Mouse (Mus musculus) liver, embryonic 12.5 days (tissue): ENCODE measurements around the gene Rhbdf2. TPM values are rescaled to one million over a fixed set of nuclear protein-coding genes. Genes with fewer than 3 reads are reported as not detected.
"Not testable (repeated sequence)": the region's sequence is repeated elsewhere in the genome, so short reads cannot be mapped to it uniquely, and the experiment has no call there.

ENCODE experiments used
- ATAC-seq: fragments of 200-750 bp; cut with Nextera tagmentation; 2 replicates; pipeline ENCODE4 v1.8.0; 2017; ENCODE audit warnings: moderate number of reproducible peaks, mild to moderate bottlenecking, moderate library complexity
- H3K27ac ChIP-seq: fragments of 300-500 bp; sonication (generic); 2 replicates; pipeline ENCODE4 v1.5.1; 2016; ENCODE audit warnings: mild to moderate bottlenecking
- H3K27me3 ChIP-seq: fragments of 300-500 bp; sonication (generic); replicated peaks from 2 replicates; pipeline ENCODE4 v1.6.1; 2016; ENCODE audit warnings: mild to moderate bottlenecking, moderate library complexity
- H3K36me3 ChIP-seq: fragments of 300-500 bp; sonication (generic); 2 replicates; pipeline ENCODE4 v1.6.1; 2016; ENCODE audit warnings: mild to moderate bottlenecking, moderate library complexity
- H3K4me1 ChIP-seq: fragments of 300-500 bp; sonication (generic); 2 replicates; pipeline ENCODE4 v1.6.1; 2016
- H3K4me2 ChIP-seq: fragments of 300-500 bp; sonication (generic); 2 replicates; pipeline ENCODE4 v1.6.1; 2016; ENCODE audit warnings: mild to moderate bottlenecking, moderate library complexity
- H3K4me3 ChIP-seq: fragments of 300-500 bp; sonication (generic); 2 replicates; pipeline ENCODE4 v1.5.1; 2016; ENCODE audit warnings: mild to moderate bottlenecking, moderate library complexity
- H3K9ac ChIP-seq: fragments of 300-500 bp; sonication (generic); 2 replicates; pipeline ENCODE4 v1.6.1; 2016; ENCODE audit warnings: mild to moderate bottlenecking, moderate library complexity
- H3K9me3 ChIP-seq: fragments of 300-500 bp; sonication (generic); replicated peaks from 2 replicates; pipeline ENCODE4 v1.6.1; 2016; ENCODE audit warnings: mild to moderate bottlenecking, moderate library complexity
- WGBS: fragments of 180-500 bp; shearing (Covaris S2); methylation state at CpG from one replicate; pipeline ENCODE4 v1.1.7; 2016; ENCODE audit not compliant: insufficient replicate concordance; 5-methylcytosine and 5-hydroxymethylcytosine counted together
- polyA plus RNA-seq: library from polyadenylated mRNA; unstranded; fragments of >200 nt; fragmentation: Nextera tagmentation; extraction: Ambion mirVana; gene quantifications from 2 replicates; pipeline ENCODE4 v1.2.1, GENCODE M21; 2016

Gene Rhbdf2
- polyA plus RNA-seq, 1 experiment from 2014 or later, result 8.0 TPM

DNA sequence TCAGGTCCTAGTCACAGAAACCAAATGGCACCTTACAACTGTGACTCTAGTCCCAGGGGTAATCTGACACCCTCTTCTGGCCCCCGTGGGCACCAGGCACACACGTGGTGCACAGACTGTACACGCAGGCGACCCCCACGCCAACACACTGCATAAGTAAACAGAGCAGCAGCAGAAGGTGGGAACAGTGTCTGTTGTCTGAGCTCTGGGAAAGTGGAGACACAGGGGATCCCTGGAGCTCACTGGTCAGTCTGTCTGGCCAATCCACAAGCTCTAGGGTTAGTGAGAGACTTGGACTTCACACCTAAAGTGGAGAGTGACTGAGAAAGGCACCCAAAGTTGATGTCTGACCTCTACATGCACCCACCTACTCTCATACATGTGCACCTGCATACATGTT, 42.5 kb upstream of the Rhbdf2 start:
- H3K27me3 ChIP-seq, result peaks cover 4% of the 10 kb centered on the region

GRCm38 (mm10) chr11:116668839-116669238, 42.0 kb upstream of the Rhbdf2 start:
- Histone ChIP-seq H3K27me3 (peaks cover 9% of the 10 kb centered on the region), H3K27ac (no peak overlapping the region), H3K4me3 (no peak overlapping the region), H3K9me3 (no peaks in the 10 kb centered on the region), H3K4me2 (no peak overlapping the region), H3K4me1 (peaks cover 57% of the 10 kb centered on the region), H3K9ac (no peak overlapping the region), H3K36me3 (peaks cover 13% of the 10 kb centered on the region)
- no peak for ATAC-seq
- WGBS, result 44% methylated on average over 7 of the region's 7 CpGs

More for the DNA sequence above, 42.5 kb upstream of the Rhbdf2 start:
- peaks cover 57% of the 10 kb centered on the region for H3K4me1 ChIP-seq
- no peak overlapping the region for H3K9ac ChIP-seq
- no peak overlapping the region for H3K4me3 ChIP-seq
- 42% methylated on average over 5 of the region's 5 CpGs for WGBS
- no peak overlapping the region for H3K27ac ChIP-seq
- no peaks in the 10 kb centered on the region for H3K9me3 ChIP-seq
- no peak for ATAC-seq
- H3K36me3 ChIP-seq, result peaks cover 17% of the 10 kb centered on the region
- peak overlapping the region; percentile 9 for H3K4me2 ChIP-seq

GRCm38 (mm10) chr11:116668381-116668825, 41.6 kb upstream of the Rhbdf2 start:
- WGBS, result 50% methylated on average over 10 of the region's 10 CpGs
- Histone ChIP-seq H3K9ac (no peak overlapping the region), H3K27ac (no peak overlapping the region), H3K36me3 (peaks cover 8% of the 10 kb centered on the region), H3K4me2 (no peak overlapping the region), H3K4me3 (no peak overlapping the region), H3K27me3 (peaks cover 13% of the 10 kb centered on the region), H3K9me3 (no peaks in the 10 kb centered on the region), H3K4me1 (peaks cover 55% of the 10 kb centered on the region)
- ATAC-seq, result no peak

DNA sequence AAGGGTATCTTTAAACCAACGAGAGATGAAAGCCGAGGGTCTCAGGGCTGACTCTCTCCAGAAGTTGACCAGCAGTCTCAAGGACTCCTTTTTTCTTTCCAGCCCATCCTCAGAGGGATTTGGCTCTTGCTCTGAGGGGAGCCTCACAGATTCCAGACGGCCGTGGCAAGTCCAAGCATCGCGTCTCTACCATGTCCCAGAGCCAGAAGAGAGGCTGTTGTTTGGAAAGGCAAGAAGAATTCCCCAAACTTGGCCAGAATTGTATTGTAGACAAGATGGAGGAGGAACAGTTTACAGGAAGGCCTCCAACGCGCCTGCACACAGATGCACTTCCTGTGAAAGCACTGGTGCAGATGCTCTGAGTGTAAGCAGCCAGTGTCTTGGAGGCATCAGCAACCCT, 41.1 kb upstream of the Rhbdf2 start:
- Histone ChIP-seq H3K9me3 (no peaks in the 10 kb centered on the region), H3K4me1 (peaks cover 50% of the 10 kb centered on the region), H3K27me3 (peaks cover 18% of the 10 kb centered on the region), H3K27ac (no peak overlapping the region), H3K9ac (no peak overlapping the region), H3K36me3 (peaks cover 4% of the 10 kb centered on the region), H3K4me2 (no peak overlapping the region), H3K4me3 (no peak overlapping the region)
- 70% methylated on average over 8 of the region's 8 CpGs for WGBS
- no peak for ATAC-seq

GRCm38 (mm10) chr11:116667012-116667411, 40.2 kb upstream of the Rhbdf2 start:
- 49% methylated on average over 3 of the region's 5 CpGs for WGBS

GRCm38 (mm10) chr11:116666566-116666965, 39.7 kb upstream of the Rhbdf2 start:
- no peak for ATAC-seq
- Histone ChIP-seq H3K36me3 (no peaks in the 10 kb centered on the region), H3K27me3 (peaks cover 31% of the 10 kb centered on the region), H3K4me3 (no peak overlapping the region), H3K4me2 (no peak overlapping the region), H3K9me3 (no peaks in the 10 kb centered on the region), H3K27ac (no peak overlapping the region), H3K9ac (no peak overlapping the region), H3K4me1 (peaks cover 47% of the 10 kb centered on the region)
- WGBS, result 70% methylated on average over 9 of the region's 9 CpGs

More at GRCm38 (mm10) chr11:116667012-116667411, 40.2 kb upstream of the Rhbdf2 start:
- H3K9ac ChIP-seq, ATAC-seq, H3K9me3 ChIP-seq, H3K36me3 ChIP-seq, H3K4me2 ChIP-seq, H3K27ac ChIP-seq, H3K4me3 ChIP-seq: not testable (repeated sequence)
- Histone ChIP-seq H3K4me1 (peaks cover 44% of the 10 kb centered on the region), H3K27me3 (peaks cover 27% of the 10 kb centered on the region)

DNA sequence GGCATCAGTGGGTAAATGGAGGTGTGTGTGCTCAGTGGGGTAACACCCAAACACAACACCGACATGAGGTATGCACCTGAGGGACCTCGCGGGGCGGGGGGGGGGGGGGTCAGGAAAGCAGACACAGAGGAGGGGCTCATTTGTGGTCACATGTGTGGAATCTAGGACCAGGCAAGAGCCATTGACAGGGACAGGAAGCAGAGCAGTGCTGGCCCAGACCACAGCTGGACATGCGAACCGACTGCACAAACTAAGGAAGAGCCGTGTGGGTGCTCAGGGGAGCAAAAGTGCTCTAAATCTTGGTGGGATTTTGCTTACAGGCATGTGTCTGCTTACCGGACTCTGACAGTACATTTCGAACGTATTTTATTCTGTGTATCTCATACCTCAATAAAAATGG, 38.5 kb upstream of the Rhbdf2 start:
- no peak for ATAC-seq
- H3K4me2 ChIP-seq, result no peak overlapping the region
- H3K9ac ChIP-seq, result no peak overlapping the region
- H3K4me1 ChIP-seq, result peaks cover 48% of the 10 kb centered on the region
- H3K9me3 ChIP-seq, result no peaks in the 10 kb centered on the region
- H3K27ac ChIP-seq, result no peak overlapping the region
- peaks cover 44% of the 10 kb centered on the region for H3K27me3 ChIP-seq
- H3K36me3 ChIP-seq, result no peaks in the 10 kb centered on the region
- 61% methylated on average over 10 of the region's 10 CpGs for WGBS
- H3K4me3 ChIP-seq, result no peak overlapping the region

DNA sequence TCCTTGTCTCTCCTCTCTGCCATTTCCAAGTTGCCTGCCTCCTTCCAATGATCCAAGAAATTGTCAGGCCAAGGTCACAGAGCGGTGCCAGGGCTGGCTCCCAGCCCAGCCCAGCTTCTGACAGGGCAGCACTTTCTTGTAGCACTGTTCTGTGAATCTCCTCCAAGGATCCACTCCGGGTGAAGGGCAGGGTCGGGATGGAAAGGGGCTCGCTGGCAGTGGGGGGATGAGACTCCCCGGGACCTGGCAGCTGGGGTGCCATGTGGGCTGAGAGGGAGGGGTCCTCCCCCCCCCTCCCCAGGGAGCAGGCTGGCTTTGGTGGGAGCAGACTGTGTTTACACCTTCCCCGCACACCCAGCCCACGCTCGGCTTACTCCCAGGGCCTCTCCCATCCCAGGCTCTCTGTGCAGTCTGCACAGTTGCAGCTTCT, 35.1 kb upstream of the Rhbdf2 start:
- Histone ChIP-seq H3K27ac (no peak overlapping the region), H3K9me3 (no peaks in the 10 kb centered on the region), H3K4me3 (no peak overlapping the region), H3K4me1 (peaks cover 47% of the 10 kb centered on the region), H3K27me3 (peaks cover 49% of the 10 kb centered on the region), H3K36me3 (no peaks in the 10 kb centered on the region), H3K4me2 (no peak overlapping the region), H3K9ac (no peak overlapping the region)
- WGBS, result 58% methylated on average over 8 of the region's 8 CpGs
- no peak for ATAC-seq

GRCm38 (mm10) chr11:116661291-116661947, 34.6 kb upstream of the Rhbdf2 start:
- Histone ChIP-seq H3K27me3 (peaks cover 52% of the 10 kb centered on the region), H3K36me3 (no peaks in the 10 kb centered on the region), H3K9ac (no peak overlapping the region), H3K9me3 (no peaks in the 10 kb centered on the region), H3K4me2 (no peak overlapping the region), H3K4me3 (no peak overlapping the region), H3K27ac (no peak overlapping the region), H3K4me1 (peaks cover 52% of the 10 kb centered on the region)
- no peak for ATAC-seq
- WGBS, result 24% methylated on average over 13 of the region's 13 CpGs

DNA sequence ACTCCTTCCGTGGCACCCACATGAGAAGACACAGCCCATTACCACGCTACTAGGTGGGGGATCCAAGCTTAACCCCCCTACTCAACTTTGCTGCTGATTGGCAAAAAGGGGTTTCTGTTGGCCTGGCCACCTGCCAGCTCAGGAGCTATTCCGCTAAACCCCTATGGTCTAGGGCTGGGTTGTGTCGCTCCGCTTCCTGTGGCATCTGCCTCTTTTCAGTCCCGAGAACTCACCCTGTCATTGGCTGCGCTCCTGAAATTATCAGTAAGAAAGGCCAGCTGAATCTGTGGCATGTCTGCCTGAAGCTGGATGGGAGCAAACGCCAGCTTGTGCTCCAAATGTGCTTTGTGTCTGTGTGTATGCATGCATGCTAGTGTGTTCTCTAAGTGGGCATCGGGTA, 33.4 kb upstream of the Rhbdf2 start:
- no peak overlapping the region for H3K9ac ChIP-seq
- no peak overlapping the region for H3K4me3 ChIP-seq
- no peaks in the 10 kb centered on the region for H3K36me3 ChIP-seq
- ATAC-seq, result no peak
- peaks cover 54% of the 10 kb centered on the region for H3K4me1 ChIP-seq
- 81% methylated on average over 9 of the region's 9 CpGs for WGBS
- no peak overlapping the region for H3K4me2 ChIP-seq
- peaks cover 61% of the 10 kb centered on the region for H3K27me3 ChIP-seq
- H3K9me3 ChIP-seq, result no peaks in the 10 kb centered on the region
- H3K27ac ChIP-seq, result no peak overlapping the region

DNA sequence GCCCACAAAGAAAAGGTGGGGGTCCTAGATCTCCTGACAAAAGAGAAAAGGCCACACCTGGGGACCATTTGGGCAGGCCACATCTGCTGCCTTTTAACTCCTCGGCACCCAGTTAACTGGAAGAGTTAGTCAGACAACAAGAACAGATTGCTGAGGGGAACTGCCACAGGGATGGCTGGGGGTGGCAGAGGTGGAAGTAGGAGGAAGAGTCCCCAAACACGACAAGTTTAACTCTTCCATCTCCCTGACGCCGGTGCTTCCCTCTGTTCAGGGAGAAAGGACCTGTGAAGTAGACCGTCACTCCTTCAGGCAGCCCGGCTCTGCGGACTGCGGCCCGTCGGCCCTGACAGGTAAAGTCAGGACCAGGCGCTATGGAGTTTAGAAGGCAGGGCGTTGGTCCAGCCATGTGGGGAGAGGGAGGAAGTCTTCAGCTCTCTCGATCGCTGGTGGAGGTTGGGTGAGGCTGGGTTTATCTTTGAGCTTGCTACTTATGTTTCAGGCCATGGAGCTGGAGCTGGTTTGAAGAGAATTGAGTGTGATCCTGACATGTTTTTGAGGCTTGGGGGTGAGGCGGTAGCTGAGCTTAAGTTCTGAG, 32.3 kb upstream of the Rhbdf2 start:
- no peaks in the 10 kb centered on the region for H3K9me3 ChIP-seq
- H3K4me3 ChIP-seq, result no peak overlapping the region
- no peak overlapping the region for H3K9ac ChIP-seq
- ATAC-seq, result no peak
- WGBS, result 68% methylated on average over 15 of the region's 15 CpGs
- H3K4me2 ChIP-seq, result no peak overlapping the region
- no peak overlapping the region for H3K27ac ChIP-seq
- H3K36me3 ChIP-seq, result no peaks in the 10 kb centered on the region
- peaks cover 56% of the 10 kb centered on the region for H3K4me1 ChIP-seq
- peaks cover 66% of the 10 kb centered on the region for H3K27me3 ChIP-seq

- peak overlapping the region; percentile 63 for H3K4me2 ChIP-seq
- peak overlapping the region; percentile 79; the same call in 1 of the 2 replicates for H3K27ac ChIP-seq
- ATAC-seq, result no peak
- no peak overlapping the region for H3K9ac ChIP-seq
- H3K4me1 ChIP-seq, result peaks cover 60% of the 10 kb centered on the region
- no peak overlapping the region for H3K4me3 ChIP-seq
- no peaks in the 10 kb centered on the region for H3K36me3 ChIP-seq
- no peaks in the 10 kb centered on the region for H3K9me3 ChIP-seq
- WGBS, result 71% methylated on average over 10 of the region's 10 CpGs
- peaks cover 66% of the 10 kb centered on the region for H3K27me3 ChIP-seq
Observed at GRCm38 (mm10) chr11:116658238-116658637, 31.4 kb upstream of the Rhbdf2 start.
